Mouse (Mus musculus): ENCODE results near the gene Ceacam20.
"Not testable (repeated sequence)": the region's sequence is repeated elsewhere in the genome, so short reads cannot be mapped to it uniquely, and the experiment has no call there.

The Ceacam20 gene

GRCm38 (mm10) chr7:19964985-19965579, at the start of gene Ceacam20:
Gene Ceacam20 (plus strand): TSS chr7:19965412.
- no peak for DNase-seq (ENCODE audit: low read depth)

GRCm38 (mm10) chr7:19920166-19920505, 45.1 kb upstream of the Ceacam20 start:
- DNase-seq (ENCODE audit: low read depth) = no peak

- no peak for DNase-seq (ENCODE audit: low read depth)
These were observed 44.5 kb upstream of the Ceacam20 start, which contains the start of gene Pvr for GRCm38 (mm10) chr7:19920506-19921261. Gene Pvr (minus strand): TSS chr7:19921160.

GRCm38 (mm10) chr7:19923354-19923753, 41.9 kb upstream of the Ceacam20 start:
- no peak for DNase-seq (ENCODE audit: low read depth)

GRCm38 (mm10) chr7:19923797-19924196, 41.4 kb upstream of the Ceacam20 start:
- no peak for DNase-seq (ENCODE audit: low read depth)

GRCm38 (mm10) chr7:19925376-19925775, 39.8 kb upstream of the Ceacam20 start:
- no peak for DNase-seq (ENCODE audit: low read depth)

GRCm38 (mm10) chr7:19926849-19927480, 38.2 kb upstream of the Ceacam20 start:
- no peak for DNase-seq (ENCODE audit: low read depth)

GRCm38 (mm10) chr7:19928486-19928885, 36.7 kb upstream of the Ceacam20 start:
- no peak for DNase-seq (ENCODE audit: low read depth)

- not testable (repeated sequence) for DNase-seq (ENCODE audit: low read depth)
These were observed 34.7 kb upstream of the Ceacam20 start for GRCm38 (mm10) chr7:19930481-19930880.

GRCm38 (mm10) chr7:19932133-19932876, 32.9 kb upstream of the Ceacam20 start:
- no peak for DNase-seq (ENCODE audit: low read depth)

- DNase-seq (ENCODE audit: low read depth) = peak; percentile 34
These were observed 32.1 kb upstream of the Ceacam20 start for GRCm38 (mm10) chr7:19932877-19933809.

- no peak for DNase-seq (ENCODE audit: low read depth)
These were observed 30.0 kb upstream of the Ceacam20 start for GRCm38 (mm10) chr7:19935171-19935751.

GRCm38 (mm10) chr7:19935961-19936360, 29.3 kb upstream of the Ceacam20 start:
- no peak for DNase-seq (ENCODE audit: low read depth)

- DNase-seq (ENCODE audit: low read depth) = no peak
These were observed 27.9 kb upstream of the Ceacam20 start for GRCm38 (mm10) chr7:19937229-19937821.

GRCm38 (mm10) chr7:19939555-19940235, 25.5 kb upstream of the Ceacam20 start:
- no peak for DNase-seq (ENCODE audit: low read depth)

- DNase-seq (ENCODE audit: low read depth) = no peak
These were observed 25.0 kb upstream of the Ceacam20 start for GRCm38 (mm10) chr7:19940256-19940655.

- DNase-seq (ENCODE audit: low read depth) = no peak
These were observed 20.5 kb upstream of the Ceacam20 start for GRCm38 (mm10) chr7:19944709-19945108.

- no peak for DNase-seq (ENCODE audit: low read depth)
These were observed 20.0 kb upstream of the Ceacam20 start for GRCm38 (mm10) chr7:19945201-19945600.

GRCm38 (mm10) chr7:19945821-19946515, 19.2 kb upstream of the Ceacam20 start:
- no peak for DNase-seq (ENCODE audit: low read depth)
